Mouse (Mus musculus) adrenal gland, postnatal 10 days (tissue): ENCODE data around the gene Tktl1. TPM values are rescaled to one million over a fixed set of nuclear protein-coding genes. Genes with fewer than 3 reads are reported as not detected.

ENCODE experiments used
- total RNA-seq, 2 experiments: library from RNA; stranded (reverse); gene quantifications; 2 replicates each; pipeline ENCODE4 v1.2.3; 2021

Tktl1 gene
- total RNA-seq, 2 experiments from 2014 or later = not detected

Other genes with a start within 250 kb of the Tktl1 start
- 10 to 100 TPM; 17.4 to 19.2 TPM for gene Renbp, start 246.4 kb upstream of the Tktl1 start, total RNA-seq
- 10 to 100 TPM; 51.0 to 74.9 TPM for gene Hcfc1, start 210.9 kb upstream of the Tktl1 start, total RNA-seq
- 10 to 100 TPM; 82.2 to 96.8 TPM for gene Irak1, start 153.3 kb upstream of the Tktl1 start, total RNA-seq
- gene Opn1mw, start 49.8 kb upstream of the Tktl1 start, total RNA-seq = not detected
- 10 to 100 TPM; 30.1 to 34.9 TPM for gene Mecp2, start 41.9 kb upstream of the Tktl1 start, total RNA-seq
- not detected for gene Tex28, start 9.4 kb upstream of the Tktl1 start, total RNA-seq
- gene Flna, start 72.6 kb downstream of the Tktl1 start, total RNA-seq = 100 to 1,000 TPM; 151 to 183 TPM
- 10 to 100 TPM; 38.0 to 45.0 TPM for gene Emd, start 77.4 kb downstream of the Tktl1 start, total RNA-seq
- gene Rpl10, start 93.6 kb downstream of the Tktl1 start, total RNA-seq = 100 to 1,000 TPM; 377 to 392 TPM
- gene Taz, start 104.7 kb downstream of the Tktl1 start, total RNA-seq = 10 to 100 TPM; 57.6 to 90.8 TPM
- 10 to 100 TPM; 10.5 to 19.1 TPM for gene Dnase1l1, start 105.1 kb downstream of the Tktl1 start, total RNA-seq
- 100 to 1,000 TPM; 121 to 125 TPM for gene Atp6ap1, start 119.8 kb downstream of the Tktl1 start, total RNA-seq
- gene Gdi1, start 127.7 kb downstream of the Tktl1 start, total RNA-seq = 100 to 1,000 TPM; 135 to 153 TPM
- 10 to 100 TPM; 44.1 to 45.9 TPM for gene Fam50a, start 135.8 kb downstream of the Tktl1 start, total RNA-seq
- gene Plxna3, start 151.8 kb downstream of the Tktl1 start, total RNA-seq = 10 to 100 TPM in 1 of 2 experiments, 1 to 10 TPM in 1; 7.4 to 10.9 TPM
- gene Lage3, start 176.4 kb downstream of the Tktl1 start, total RNA-seq = 10 to 100 TPM; 64.9 to 73.8 TPM
- gene Ubl4a, start 196.0 kb downstream of the Tktl1 start, total RNA-seq = 10 to 100 TPM; 43.6 to 46.0 TPM
- gene Slc10a3, start 196.1 kb downstream of the Tktl1 start, total RNA-seq = 10 to 100 TPM; 12.4 to 15.9 TPM
- gene Fam3a, start 216.0 kb downstream of the Tktl1 start, total RNA-seq = 10 to 100 TPM; 23.6 to 26.0 TPM
- gene Ikbkg, start 216.0 kb downstream of the Tktl1 start, total RNA-seq = 10 to 100 TPM; 49.7 to 59.3 TPM